Mouse (Mus musculus): ENCODE measurements around the gene Hsf4. TPM values are rescaled to one million over a fixed set of nuclear protein-coding genes. Genes with fewer than 3 reads are reported as not detected.

The Hsf4 gene
- polyA plus RNA-seq, 1 experiment from 2014 or later, result 0.33 TPM

- Histone ChIP-seq H3K4me1 (ENCODE audit: insufficient read depth) (peaks cover 21% of the 10 kb centered on the region), H3K27ac (ENCODE audit: low read depth) (peak overlapping the region; percentile 81; the same call in 1 of the 2 replicates), H3K27me3 (ENCODE audit: insufficient read depth, low read length) (no peaks in the 10 kb centered on the region), H3K9me3 (ENCODE audit: low read depth, low read length) (no peaks in the 10 kb centered on the region), H3K36me3 (ENCODE audit: insufficient read depth) (peaks cover 73% of the 10 kb centered on the region), H3K9ac (peak overlapping the region; percentile 48), H3K4me3 (ENCODE audit: low read depth, low read length) (peak overlapping the region; percentile 37), H3K4me2 (peak overlapping the region; percentile 63)
- WGBS, result 30% methylated on average over 5 of the region's 5 CpGs
- ATAC-seq (ENCODE audit: insufficient read depth) (peak; percentile 33), DNase-seq (no peak)
- 0 out of 2 replicates have a peak, but pooled peaks have one; percentile 9 for TF ChIP-seq CTCF (IDR thresholded peaks at IDR 0.05; ENCODE audit: low read depth)
Observed at GRCm38 (mm10) chr8:105306146-105306691, 36.6 kb downstream of the Hsf4 start.

DNA sequence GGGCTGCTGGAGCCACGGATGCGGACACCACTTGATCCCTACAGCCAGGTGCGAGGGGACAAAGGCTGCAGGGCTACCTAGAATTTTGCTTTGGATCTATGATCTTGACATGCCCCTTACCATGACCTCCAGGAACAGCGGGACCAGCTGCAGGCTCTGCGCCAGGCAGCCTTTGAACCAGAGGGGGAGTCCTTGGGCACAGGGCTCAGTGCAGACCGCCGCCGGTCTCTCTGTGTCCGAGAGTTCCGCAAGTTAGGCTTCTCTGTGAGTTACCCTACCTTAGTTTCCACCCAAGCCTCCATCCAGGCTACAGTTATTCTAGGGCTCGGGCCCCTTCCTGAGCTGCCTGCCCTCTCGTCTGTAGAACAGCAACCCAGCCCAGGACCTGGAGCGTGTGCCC lies 38.1 kb downstream of the Hsf4 start:
- WGBS, result 91% methylated on average over 13 of the region's 13 CpGs
- H3K4me2 ChIP-seq, result no peak overlapping the region
- H3K27me3 ChIP-seq (ENCODE audit: insufficient read depth, low read length), result no peaks in the 10 kb centered on the region
- no peak for TF ChIP-seq CTCF (IDR thresholded peaks at IDR 0.05; ENCODE audit: low read depth)
- peaks cover 73% of the 10 kb centered on the region for H3K36me3 ChIP-seq (ENCODE audit: insufficient read depth)
- no peak overlapping the region for H3K9ac ChIP-seq
- H3K4me3 ChIP-seq (ENCODE audit: low read depth, low read length), result no peak overlapping the region
- DNase-seq (no peak), ATAC-seq (ENCODE audit: insufficient read depth) (no peak)
- no peak overlapping the region for H3K27ac ChIP-seq (ENCODE audit: low read depth)
- H3K9me3 ChIP-seq (ENCODE audit: low read depth, low read length), result no peaks in the 10 kb centered on the region
- peaks cover 21% of the 10 kb centered on the region for H3K4me1 ChIP-seq (ENCODE audit: insufficient read depth)

DNA sequence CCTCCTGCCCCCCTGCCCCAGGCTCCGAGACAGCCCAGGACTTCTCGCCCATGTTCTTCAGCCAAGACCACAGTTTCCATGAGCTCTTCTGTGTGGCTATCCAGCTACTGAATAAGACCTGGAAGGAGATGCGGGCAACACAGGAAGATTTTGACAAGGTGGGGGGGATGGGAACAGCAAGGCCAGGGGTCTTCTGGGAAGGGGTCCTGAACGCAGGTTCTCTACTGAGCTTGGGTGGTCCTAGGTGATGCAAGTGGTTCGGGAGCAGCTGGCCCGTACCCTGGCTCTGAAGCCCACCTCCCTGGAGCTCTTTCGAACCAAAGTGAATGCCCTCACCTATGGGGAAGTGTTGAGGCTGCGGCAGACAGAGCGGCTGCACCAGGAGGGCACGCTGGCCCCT lies 38.8 kb downstream of the Hsf4 start:
- TF ChIP-seq CTCF (IDR thresholded peaks at IDR 0.05; ENCODE audit: low read depth), result no peak
- no peak overlapping the region for H3K27ac ChIP-seq (ENCODE audit: low read depth)
- no peak overlapping the region for H3K4me2 ChIP-seq
- peaks cover 73% of the 10 kb centered on the region for H3K36me3 ChIP-seq (ENCODE audit: insufficient read depth)
- no peak for DNase-seq
- H3K27me3 ChIP-seq (ENCODE audit: insufficient read depth, low read length), result no peaks in the 10 kb centered on the region
- peaks cover 21% of the 10 kb centered on the region for H3K4me1 ChIP-seq (ENCODE audit: insufficient read depth)
- ATAC-seq (ENCODE audit: insufficient read depth), result no peak
- no peak overlapping the region for H3K4me3 ChIP-seq (ENCODE audit: low read depth, low read length)
- H3K9me3 ChIP-seq (ENCODE audit: low read depth, low read length), result no peaks in the 10 kb centered on the region
- 92% methylated on average over 10 of the region's 10 CpGs for WGBS
- H3K9ac ChIP-seq, result no peak overlapping the region

DNA sequence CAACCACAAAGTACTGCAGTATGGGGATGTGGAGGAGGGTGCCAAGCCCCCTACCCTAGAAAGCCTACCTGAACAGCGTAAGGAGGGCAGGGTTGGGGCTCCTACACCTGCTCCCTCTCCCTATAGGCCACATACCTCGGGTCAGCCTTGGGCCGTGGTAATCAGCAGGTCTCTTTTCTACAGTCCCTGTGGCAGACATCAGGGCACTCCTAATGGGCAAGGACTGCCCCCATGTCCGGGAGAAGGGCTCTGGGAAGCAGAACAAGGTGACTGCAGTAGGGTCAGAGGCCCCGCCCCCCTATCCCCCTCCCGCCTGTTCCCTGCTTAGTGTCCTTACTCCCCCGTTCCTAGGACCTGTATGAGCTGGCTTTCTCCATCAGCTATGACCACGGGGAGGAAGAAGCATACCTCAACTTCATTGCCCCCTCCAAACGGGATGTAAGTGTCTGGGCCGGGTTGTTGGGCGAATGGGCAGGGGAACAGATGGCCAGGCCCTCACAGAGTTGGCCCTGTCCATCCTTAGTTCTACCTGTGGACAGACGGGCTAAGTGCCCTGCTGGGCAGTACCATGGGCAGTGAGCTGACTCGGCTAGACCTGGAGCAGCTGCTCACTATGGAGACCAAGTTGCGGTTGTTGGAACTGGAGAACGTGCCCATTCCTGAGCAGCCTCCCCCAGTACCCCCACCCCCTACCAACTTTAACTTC lies 39.7 kb downstream of the Hsf4 start:
- no peak overlapping the region for H3K27ac ChIP-seq (ENCODE audit: low read depth)
- WGBS, result 81% methylated on average over 15 of the region's 15 CpGs
- no peak for TF ChIP-seq CTCF (IDR thresholded peaks at IDR 0.05; ENCODE audit: low read depth)
- H3K4me2 ChIP-seq, result no peak overlapping the region
- H3K9ac ChIP-seq, result no peak overlapping the region
- no peak overlapping the region for H3K4me3 ChIP-seq (ENCODE audit: low read depth, low read length)
- ATAC-seq (ENCODE audit: insufficient read depth) (no peak), DNase-seq (no peak)
- H3K27me3 ChIP-seq (ENCODE audit: insufficient read depth, low read length), result no peaks in the 10 kb centered on the region
- H3K36me3 ChIP-seq (ENCODE audit: insufficient read depth), result peaks cover 73% of the 10 kb centered on the region
- no peaks in the 10 kb centered on the region for H3K9me3 ChIP-seq (ENCODE audit: low read depth, low read length)
- peaks cover 20% of the 10 kb centered on the region for H3K4me1 ChIP-seq (ENCODE audit: insufficient read depth)

- Histone ChIP-seq H3K4me2 (no peak overlapping the region), H3K4me1 (ENCODE audit: insufficient read depth) (peaks cover 12% of the 10 kb centered on the region), H3K27ac (ENCODE audit: low read depth) (no peak overlapping the region), H3K9ac (no peak overlapping the region), H3K9me3 (ENCODE audit: low read depth, low read length) (no peaks in the 10 kb centered on the region), H3K36me3 (ENCODE audit: insufficient read depth) (peaks cover 73% of the 10 kb centered on the region), H3K4me3 (ENCODE audit: low read depth, low read length) (no peak overlapping the region), H3K27me3 (ENCODE audit: insufficient read depth, low read length) (no peaks in the 10 kb centered on the region)
- ATAC-seq (ENCODE audit: insufficient read depth) (no peak), DNase-seq (no peak)
- TF ChIP-seq CTCF (IDR thresholded peaks at IDR 0.05; ENCODE audit: low read depth), result no peak
- WGBS, result 78% methylated on average over 8 of the region's 8 CpGs
Observed at GRCm38 (mm10) chr8:105310118-105310517, 40.5 kb downstream of the Hsf4 start.

DNA sequence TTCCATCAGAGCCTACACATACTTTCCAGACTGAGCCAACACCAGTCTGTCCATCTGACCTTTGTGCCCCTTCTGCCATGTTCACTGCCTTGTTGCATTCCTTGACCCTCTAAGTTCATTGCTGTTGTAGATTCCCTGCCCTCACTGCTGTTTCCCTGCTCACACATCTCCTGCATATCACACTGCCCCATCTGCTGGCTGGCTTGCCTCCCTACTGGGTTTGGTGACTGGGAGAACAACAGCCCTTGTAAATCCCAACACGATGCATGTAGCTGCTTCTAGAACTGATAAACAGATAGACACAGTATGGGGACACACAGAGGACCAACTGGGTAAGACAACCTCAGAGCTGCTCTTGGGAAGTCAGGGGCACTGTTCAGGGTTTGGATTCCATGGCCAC lies 42.1 kb downstream of the Hsf4 start:
- 80% methylated on average over 1 of the region's 1 CpGs for WGBS
- TF ChIP-seq CTCF (IDR thresholded peaks at IDR 0.05; ENCODE audit: low read depth), result no peak
- no peaks in the 10 kb centered on the region for H3K9me3 ChIP-seq (ENCODE audit: low read depth, low read length)
- no peak overlapping the region for H3K27ac ChIP-seq (ENCODE audit: low read depth)
- peaks cover 80% of the 10 kb centered on the region for H3K36me3 ChIP-seq (ENCODE audit: insufficient read depth)
- H3K4me2 ChIP-seq, result no peak overlapping the region
- no peaks in the 10 kb centered on the region for H3K27me3 ChIP-seq (ENCODE audit: insufficient read depth, low read length)
- no peak overlapping the region for H3K4me3 ChIP-seq (ENCODE audit: low read depth, low read length)
- ATAC-seq (ENCODE audit: insufficient read depth) (no peak), DNase-seq (no peak)
- no peaks in the 10 kb centered on the region for H3K4me1 ChIP-seq (ENCODE audit: insufficient read depth)
- H3K9ac ChIP-seq, result no peak overlapping the region

DNA sequence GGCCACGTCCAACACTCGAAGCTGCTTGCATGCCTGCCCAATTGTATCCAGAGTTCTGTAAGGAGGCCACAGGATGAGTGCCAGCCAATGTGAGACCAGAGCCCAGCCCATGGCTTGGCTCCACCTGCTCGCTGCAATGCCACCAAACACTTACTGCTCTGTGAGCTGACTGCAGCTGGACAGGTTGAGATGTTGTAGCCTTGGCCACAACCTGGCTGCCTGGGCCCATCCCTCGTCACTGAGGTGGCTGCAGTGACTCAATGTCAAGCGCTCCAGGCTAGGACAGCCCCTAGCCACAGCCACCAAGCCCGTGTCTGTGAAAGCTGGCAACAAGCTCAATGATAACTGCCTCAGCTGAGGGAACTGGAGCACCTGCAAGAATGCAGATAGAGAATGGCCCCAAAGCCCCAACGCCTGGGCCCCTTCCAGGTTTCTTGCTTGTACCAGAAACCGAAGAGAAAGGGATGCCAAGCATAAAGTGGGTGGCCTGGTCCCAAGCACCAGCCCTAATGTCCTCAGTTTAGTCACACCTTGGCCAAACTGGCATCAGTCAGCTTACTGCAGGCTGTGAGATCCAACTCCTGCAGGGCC lies 43.4 kb downstream of the Hsf4 start:
- Histone ChIP-seq H3K9me3 (ENCODE audit: low read depth, low read length) (no peaks in the 10 kb centered on the region), H3K4me2 (no peak overlapping the region), H3K4me3 (ENCODE audit: low read depth, low read length) (no peak overlapping the region), H3K27me3 (ENCODE audit: insufficient read depth, low read length) (no peaks in the 10 kb centered on the region), H3K9ac (no peak overlapping the region), H3K27ac (ENCODE audit: low read depth) (no peak overlapping the region), H3K4me1 (ENCODE audit: insufficient read depth) (no peaks in the 10 kb centered on the region), H3K36me3 (ENCODE audit: insufficient read depth) (peaks cover 71% of the 10 kb centered on the region)
- no peak for TF ChIP-seq CTCF (IDR thresholded peaks at IDR 0.05; ENCODE audit: low read depth)
- DNase-seq, result no peak
- no peak for ATAC-seq (ENCODE audit: insufficient read depth)
- 81% methylated on average over 8 of the region's 8 CpGs for WGBS
